Mouse (Mus musculus) granulocyte monocyte progenitor cell, adult 5-6 weeks (primary cell): ENCODE results near the gene Mroh7. TPM values are rescaled to one million over a fixed set of nuclear protein-coding genes. Genes with fewer than 3 reads are reported as not detected.

ENCODE experiments used
- ATAC-seq: replicated peaks from 2 replicates; pipeline ENCODE4 v1.8.0; 2016; ENCODE audit warnings: mild to moderate bottlenecking, moderate TSS enrichment, inconsistent platforms; ENCODE audit not compliant: poor library complexity, severe bottlenecking
- total RNA-seq, 2 experiments: library from RNA; stranded (forward) in 1 of 2; stranded (reverse) in 1 of 2; fragments of 200-712, 200-1000 nt in 1 of 2; fragments of >200 nt in 1 of 2; fragmentation: Nextera tagmentation in 1 of 2; gene quantifications; 2 replicates each; pipeline ENCODE4 v1.2.3; 2014 to 2017

Mroh7 gene
- total RNA-seq, 2 experiments from 2014 or later = not detected

GRCm38 (mm10) chr4:106643483-106644217 is 87.1 kb downstream of the Mroh7 start:
- no peak for ATAC-seq

GRCm38 (mm10) chr4:106634086-106634479 is 96.6 kb downstream of the Mroh7 start:
- ATAC-seq = no peak

GRCm38 (mm10) chr4:106633281-106634085 is 97.2 kb downstream of the Mroh7 start:
- ATAC-seq = no peak

GRCm38 (mm10) chr4:106632313-106632712 is 98.4 kb downstream of the Mroh7 start:
- no peak for ATAC-seq

Other genes starting within 250 kb of the Mroh7 start
- not detected in 2 replicates for gene Bsnd, start 238.6 kb downstream of the Mroh7 start, total RNA-seq (2014; fragmentation: Nextera tagmentation)
- not detected in 2 replicates for gene Bsnd, start 238.6 kb downstream of the Mroh7 start, total RNA-seq (2017)
- gene Dhcr24, start 169.9 kb downstream of the Mroh7 start, total RNA-seq (2014; fragmentation: Nextera tagmentation) = 19.6 and 22.2 TPM in 2 replicates
- gene Dhcr24, start 169.9 kb downstream of the Mroh7 start, total RNA-seq (2017) = 8.7 and 14.4 TPM in 2 replicates
- gene Lexm, start 113.7 kb downstream of the Mroh7 start, total RNA-seq (2014; fragmentation: Nextera tagmentation) = not detected in 2 replicates
- gene Lexm, start 113.7 kb downstream of the Mroh7 start, total RNA-seq (2017) = not detected in 2 replicates
- not detected in 2 replicates for gene Ttc22, start 108.5 kb downstream of the Mroh7 start, total RNA-seq (2014; fragmentation: Nextera tagmentation)
- gene Ttc22, start 108.5 kb downstream of the Mroh7 start, total RNA-seq (2017) = not detected in 2 replicates
- gene Pars2, start 79.9 kb downstream of the Mroh7 start, total RNA-seq (2014; fragmentation: Nextera tagmentation) = 11.2 and 18.2 TPM in 2 replicates
- gene Pars2, start 79.9 kb downstream of the Mroh7 start, total RNA-seq (2017) = 8.2 and 13.9 TPM in 2 replicates
- gene Ttc4, start 52.0 kb downstream of the Mroh7 start, total RNA-seq (2014; fragmentation: Nextera tagmentation) = 32.9 and 48.9 TPM in 2 replicates
- 31.5 and 32.6 TPM in 2 replicates for gene Ttc4, start 52.0 kb downstream of the Mroh7 start, total RNA-seq (2017)
- not detected in 2 replicates for gene Fam151a, start 3.0 kb upstream of the Mroh7 start, total RNA-seq (2014; fragmentation: Nextera tagmentation)
- not detected in 2 replicates for gene Fam151a, start 3.0 kb upstream of the Mroh7 start, total RNA-seq (2017)
- 5.0 and 5.9 TPM in 2 replicates for gene Acot11, start 74.1 kb upstream of the Mroh7 start, total RNA-seq (2014; fragmentation: Nextera tagmentation)
- 2.2 and 4.9 TPM in 2 replicates for gene Acot11, start 74.1 kb upstream of the Mroh7 start, total RNA-seq (2017)
- 43.2 and 54.1 TPM in 2 replicates for gene Ssbp3, start 179.8 kb upstream of the Mroh7 start, total RNA-seq (2014; fragmentation: Nextera tagmentation)
- 12.9 and 19.2 TPM in 2 replicates for gene Ssbp3, start 179.8 kb upstream of the Mroh7 start, total RNA-seq (2017)